Mouse (Mus musculus) c-Kit-positive CD71-negative TER-119-negative erythroid progenitor cells, embryonic 14.5 days (primary cell): ENCODE results near the gene 4930524B15Rik.
"Not testable (repeated sequence)": the region's sequence is repeated elsewhere in the genome, so short reads cannot be mapped to it uniquely, and the experiment has no call there.

Source experiments
- DNase-seq: peaks from one replicate; pipeline ENCODE4 v3.0.0-alpha.2; 2013; ENCODE audit warnings: low read depth

4930524B15Rik gene

GRCm38 (mm10) chr11:31965256-31966134 is at the start of gene 4930524B15Rik:
4930524B15Rik (plus strand) TSS chr11:31965592.
- DNase-seq = no peak

GRCm38 (mm10) chr11:31917769-31918168 is 47.6 kb upstream of the 4930524B15Rik start:
- DNase-seq = no peak

GRCm38 (mm10) chr11:31930051-31930450 is 35.3 kb upstream of the 4930524B15Rik start:
- DNase-seq = no peak

DNA sequence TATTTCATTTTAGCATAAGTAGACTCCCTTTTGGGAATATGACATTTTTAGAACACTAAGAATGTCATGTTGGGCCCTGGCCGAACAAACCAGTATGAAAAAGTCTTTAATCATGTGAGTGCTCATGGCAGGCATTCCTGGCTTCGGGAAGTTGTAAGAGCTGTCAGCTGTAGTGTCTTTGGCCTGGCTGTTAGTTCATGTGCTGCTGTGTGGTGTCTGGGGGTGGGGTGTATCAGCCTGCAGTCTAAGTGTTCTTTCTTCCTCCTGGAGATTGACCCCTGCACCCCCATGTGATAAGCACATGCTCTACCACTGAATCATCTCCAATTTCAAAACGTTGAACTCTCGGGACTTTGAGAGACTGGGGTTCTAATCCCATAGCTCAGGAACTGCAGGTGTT is 29.7 kb upstream of the 4930524B15Rik start:
- no peak for DNase-seq

DNA sequence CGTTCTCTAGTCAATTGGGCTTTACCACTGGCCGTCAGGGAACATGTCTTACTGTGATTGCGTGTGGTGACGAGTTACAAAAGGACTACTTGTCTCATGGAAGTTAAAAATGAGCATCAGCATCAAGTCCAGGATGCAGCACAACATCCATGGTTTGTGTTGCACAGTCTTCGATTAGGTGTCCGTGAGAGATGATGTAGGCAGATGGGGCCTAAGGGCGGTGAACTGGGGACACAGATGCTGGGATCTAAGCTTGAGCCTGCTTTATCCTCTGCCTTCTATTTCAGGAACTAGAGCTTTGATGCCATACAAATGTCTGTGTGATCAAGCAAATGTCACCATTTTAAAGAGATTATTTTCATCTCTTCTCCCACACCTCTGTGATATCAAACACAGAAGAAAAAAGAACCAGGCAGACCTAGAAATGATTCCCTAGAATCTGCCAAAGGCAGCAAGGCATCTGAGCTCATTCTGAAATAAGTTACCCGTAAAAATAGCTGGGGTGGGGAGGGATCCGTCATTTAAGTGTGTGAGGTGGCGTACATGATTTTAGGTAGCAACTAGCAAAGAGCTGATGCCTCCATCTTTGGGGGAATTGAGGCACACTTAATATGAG is 28.4 kb upstream of the 4930524B15Rik start:
- no peak for DNase-seq

DNA sequence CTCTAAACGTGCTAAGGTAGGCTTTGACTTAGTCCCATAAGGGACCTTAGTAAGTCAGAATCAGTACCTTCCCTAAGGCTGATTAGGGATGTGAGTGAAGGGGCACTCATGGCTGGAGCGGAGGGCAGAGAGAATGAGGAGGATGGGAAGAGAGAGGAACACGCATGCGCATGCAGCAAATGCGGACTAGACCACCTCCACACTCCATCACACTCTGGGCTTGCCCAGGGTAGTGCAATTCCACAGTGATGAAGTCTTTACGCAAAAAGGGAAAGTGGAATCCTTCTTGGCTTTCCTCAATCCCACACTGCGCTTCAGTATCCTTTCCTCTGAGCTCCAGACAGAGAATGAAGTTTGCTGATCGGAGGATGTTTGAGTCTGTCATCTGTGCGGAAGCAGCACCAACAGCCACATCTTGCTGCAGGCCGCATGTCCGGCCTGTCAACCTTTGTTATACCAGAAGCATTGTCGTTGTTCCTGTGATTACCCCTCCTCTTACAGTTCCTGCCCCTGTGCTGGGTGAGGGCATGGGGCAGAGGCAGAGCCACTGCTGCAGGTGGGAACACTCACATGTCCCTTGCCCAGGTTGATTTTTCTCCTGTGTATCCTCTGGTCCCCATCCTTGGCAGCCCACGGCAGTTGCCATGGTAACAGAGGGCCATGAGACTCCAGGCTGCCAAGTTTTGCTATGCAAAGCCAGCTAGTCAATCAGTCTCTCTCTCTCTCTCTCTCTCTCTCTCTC is 24.3 kb upstream of the 4930524B15Rik start:
- no peak for DNase-seq

DNA sequence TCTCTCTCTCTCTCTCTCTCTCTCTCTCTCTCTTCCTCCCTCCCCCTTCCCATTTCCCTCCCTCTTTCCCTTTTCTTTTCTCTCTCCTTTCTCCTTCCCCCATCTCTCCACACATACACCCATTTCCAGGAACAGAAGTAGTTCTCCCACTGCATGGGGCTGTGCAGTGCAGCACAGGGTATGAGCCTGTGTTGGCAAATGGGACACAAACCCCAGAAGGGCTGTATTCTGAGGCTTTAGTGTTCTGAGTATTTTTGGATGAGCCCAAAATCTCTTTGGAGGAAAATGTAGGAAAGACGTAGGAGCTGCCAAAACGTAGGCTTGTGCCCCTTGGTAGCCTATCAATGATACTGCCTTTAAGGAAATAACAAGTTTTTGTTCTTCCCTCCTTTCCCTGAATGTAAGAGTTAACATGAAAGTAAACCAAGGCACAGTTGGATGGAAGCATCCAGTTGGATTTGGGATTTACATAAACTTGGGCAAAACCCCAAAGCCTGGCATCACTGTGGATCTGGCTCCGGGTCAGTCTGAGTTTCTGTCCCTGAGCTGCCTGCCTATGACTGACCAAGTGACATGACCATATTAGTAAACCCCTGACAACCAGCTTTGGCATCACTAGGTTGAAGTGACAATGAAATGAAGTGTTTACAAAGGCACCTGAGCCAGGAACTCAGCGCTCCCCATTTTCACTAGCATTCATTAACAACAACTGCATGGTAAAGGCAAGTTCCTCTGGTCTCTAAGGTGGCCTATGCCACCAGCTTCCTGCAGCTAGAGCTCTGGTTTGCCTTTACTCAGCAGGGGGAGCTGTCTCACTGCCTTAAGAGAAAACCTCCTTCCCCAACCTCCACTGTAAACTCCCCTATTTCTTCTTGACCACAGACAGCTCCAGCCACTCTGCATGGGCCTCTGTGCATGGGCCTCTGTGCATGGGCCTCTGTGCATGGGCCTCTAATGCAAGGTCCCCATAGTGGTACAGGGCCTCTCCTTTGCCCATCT is 23.5 kb upstream of the 4930524B15Rik start:
- no peak for DNase-seq

- no peak for DNase-seq
These were observed 19.9 kb upstream of the 4930524B15Rik start for GRCm38 (mm10) chr11:31945471-31945870.

- peak; percentile 34 for DNase-seq
These were observed 16.7 kb upstream of the 4930524B15Rik start for GRCm38 (mm10) chr11:31948462-31949330.

DNA sequence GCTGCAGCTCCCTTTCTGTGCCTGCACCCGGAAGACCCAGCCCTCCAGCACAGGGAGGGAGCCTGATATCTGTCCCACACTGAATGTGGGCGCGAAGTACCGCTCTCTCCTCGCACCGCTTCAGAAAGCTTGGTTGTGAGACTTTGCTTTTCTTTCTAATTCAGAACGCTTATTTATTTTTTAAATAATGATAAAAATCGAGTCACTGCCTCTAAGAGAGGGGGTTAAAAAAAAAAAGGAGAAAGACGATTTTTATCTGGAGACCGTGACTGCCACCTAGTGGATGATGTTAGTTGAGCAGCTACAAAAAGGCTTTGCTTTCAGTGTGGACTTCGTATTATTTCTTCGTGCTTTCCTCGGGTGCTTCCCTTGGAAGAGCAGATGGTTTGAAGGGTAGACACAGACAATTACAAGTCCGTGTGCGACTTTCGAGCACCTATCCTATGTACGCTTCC is 16.0 kb upstream of the 4930524B15Rik start:
- DNase-seq = peak; percentile 75

GRCm38 (mm10) chr11:31960071-31960470 is 5.3 kb upstream of the 4930524B15Rik start:
- DNase-seq = no peak

- no peak for DNase-seq
These were observed 1.4 kb upstream of the 4930524B15Rik start for GRCm38 (mm10) chr11:31963993-31964392.

DNA sequence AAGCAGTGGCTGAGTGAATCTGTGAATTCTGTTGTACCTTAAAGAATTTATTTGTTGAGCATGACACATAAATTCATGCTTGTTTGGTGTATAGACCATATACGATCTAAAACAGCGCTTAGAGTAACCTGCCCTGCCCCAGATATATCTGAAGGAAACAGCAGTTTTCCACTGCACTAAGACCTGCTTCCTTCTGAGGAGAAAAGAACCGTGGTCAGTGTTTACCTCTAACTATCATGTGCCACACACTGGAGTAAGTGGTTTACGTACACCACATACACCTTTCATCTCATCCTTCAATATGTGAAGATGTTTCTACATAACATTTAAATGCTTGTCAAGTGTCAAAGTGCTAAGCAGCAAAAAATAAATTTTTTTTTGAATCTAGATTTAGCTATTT is 8.7 kb downstream of the 4930524B15Rik start:
- no peak for DNase-seq

- DNase-seq = no peak
These were observed 9.4 kb downstream of the 4930524B15Rik start for GRCm38 (mm10) chr11:31974826-31975225.

- DNase-seq = no peak
These were observed 10.3 kb downstream of the 4930524B15Rik start for GRCm38 (mm10) chr11:31975678-31976077.

GRCm38 (mm10) chr11:31976137-31976536 is 10.7 kb downstream of the 4930524B15Rik start:
- no peak for DNase-seq

DNA sequence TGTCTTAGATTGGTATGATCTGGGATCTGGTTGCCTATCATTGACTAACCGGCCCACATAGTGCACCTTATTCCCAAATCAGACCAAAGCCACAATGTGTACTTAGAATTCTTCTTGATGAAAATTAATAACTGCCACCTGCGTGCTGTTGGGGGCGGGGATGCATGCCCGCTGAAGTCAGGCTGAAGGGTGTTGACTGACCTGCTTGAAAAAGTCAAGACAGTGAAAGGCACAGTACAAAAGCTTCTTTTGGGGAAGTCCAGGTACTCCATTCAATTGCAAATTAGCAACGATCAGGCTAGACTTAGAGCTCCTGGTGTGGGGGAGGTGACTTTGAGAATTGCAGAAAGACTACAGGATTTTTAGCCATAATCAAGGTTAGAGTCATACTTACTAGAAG is 14.7 kb downstream of the 4930524B15Rik start:
- not testable (repeated sequence) for DNase-seq

DNA sequence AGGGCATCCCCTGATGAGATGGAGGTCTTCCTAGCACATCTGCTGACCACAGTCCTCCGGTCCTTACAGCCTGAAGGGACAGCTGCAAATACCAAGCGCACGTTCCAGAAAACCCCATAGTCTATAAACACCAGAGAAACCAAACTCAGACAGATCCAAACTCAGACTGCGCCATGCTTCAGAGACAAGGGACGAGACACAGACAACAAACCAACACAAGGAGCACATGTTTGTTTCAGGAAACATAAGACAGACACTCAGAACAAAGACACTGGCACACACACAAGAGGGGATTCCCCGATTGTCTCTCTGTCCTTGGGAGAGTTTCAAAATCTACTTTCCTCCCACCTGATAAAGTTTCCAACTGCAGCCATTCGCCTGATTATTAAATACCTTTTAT is 16.4 kb downstream of the 4930524B15Rik start:
- DNase-seq = no peak

DNA sequence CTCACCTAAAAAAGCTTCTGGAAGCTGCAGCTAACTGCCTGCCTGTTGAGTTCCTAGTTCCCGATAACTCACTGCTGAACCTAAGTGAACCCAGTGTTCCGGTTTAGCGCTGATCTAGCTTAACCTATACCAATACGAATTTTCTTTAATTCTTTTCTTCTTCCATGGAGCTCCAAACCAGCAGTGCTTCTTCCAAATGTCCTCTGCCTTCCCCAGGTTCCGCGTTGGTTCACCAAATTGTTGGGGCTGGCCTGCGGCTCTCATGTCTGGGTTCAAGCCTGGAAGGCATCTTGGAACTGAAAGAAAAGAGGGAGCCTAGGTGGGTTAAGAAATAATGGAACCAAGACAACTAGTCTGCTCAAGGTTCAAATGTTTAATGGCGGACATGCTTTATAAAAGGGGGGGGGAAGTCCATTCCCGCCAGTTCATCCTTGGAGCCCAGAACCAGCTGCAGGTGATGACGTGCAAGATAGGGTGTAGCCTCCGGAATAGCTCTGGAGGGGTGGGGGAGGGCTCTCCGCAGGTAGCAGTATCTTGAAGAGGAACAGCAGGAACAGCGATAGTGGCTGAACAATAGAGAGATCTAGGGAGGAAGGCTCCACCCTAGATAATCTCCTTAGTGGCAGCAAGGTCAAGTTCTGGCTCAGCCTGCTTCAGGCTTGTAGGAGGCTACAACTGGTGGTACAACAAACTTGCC is 17.0 kb downstream of the 4930524B15Rik start:
- DNase-seq = not testable (repeated sequence)

GRCm38 (mm10) chr11:31983249-31983648 is 17.9 kb downstream of the 4930524B15Rik start:
- no peak for DNase-seq
